Mouse (Mus musculus): Measurements from ENCODE around the gene Ndufa6. TPM values are rescaled to one million over a fixed set of nuclear protein-coding genes. Genes with fewer than 3 reads are reported as not detected.
"Not testable (repeated sequence)": the region's sequence is repeated elsewhere in the genome, so short reads cannot be mapped to it uniquely, and the experiment has no call there.

The Ndufa6 gene
- 277 and 297 TPM in 2 replicates for polyA plus RNA-seq (2015; fragmentation: Nextera tagmentation; extraction: Ambion mirVana)

DNA sequence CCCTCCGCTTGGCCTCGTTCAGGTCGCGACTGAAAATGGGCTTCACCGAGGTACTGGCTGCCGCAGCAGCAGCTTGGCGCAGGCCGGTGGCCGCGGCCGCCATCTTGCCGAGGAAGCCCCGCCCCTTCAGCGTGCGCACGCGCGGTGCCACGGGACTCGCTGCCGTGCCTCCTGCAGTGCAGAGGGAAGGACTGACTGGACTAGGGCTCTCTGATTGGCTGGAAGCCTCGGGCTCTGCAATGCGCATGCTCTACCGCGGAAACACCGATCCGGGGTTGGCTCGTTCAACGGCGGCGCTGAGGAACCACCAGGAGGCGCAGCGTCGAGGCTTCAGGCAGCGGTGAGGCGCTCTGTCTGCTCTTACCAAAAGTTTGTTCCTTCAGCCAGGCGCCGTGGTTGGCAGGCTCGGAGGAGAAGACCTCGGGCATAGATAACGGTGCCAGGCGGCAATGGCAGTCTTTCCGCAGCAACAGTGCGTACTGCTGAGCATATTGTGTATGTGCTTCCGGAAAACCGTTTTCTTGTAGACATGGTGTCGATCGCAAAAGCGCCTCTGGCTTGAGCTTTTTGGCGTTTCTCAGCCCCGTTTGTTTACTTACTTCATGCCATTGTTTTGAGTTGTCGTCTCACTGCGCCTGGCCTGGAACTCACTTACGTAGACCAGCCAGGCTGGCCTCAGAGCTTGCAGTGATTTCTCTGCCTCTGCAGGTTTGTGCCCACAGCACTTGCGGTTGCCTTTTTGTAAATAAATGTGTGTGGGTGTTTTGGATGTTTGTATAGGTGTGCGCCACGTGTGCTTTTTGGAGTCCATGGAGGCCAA lies at the start of gene Ndufa6:
Gene Ndufa6 (minus strand): TSS at position 197 of the 820 bp plus-strand sequence.
- H3K9ac ChIP-seq (replicated peaks; ENCODE audit: low read depth, low read length) = peak within 1 kb of the TSS; percentile 98
- ATAC-seq = peak; percentile 100
- H3K27me3 ChIP-seq (replicated peaks; ENCODE audit: control insufficient read depth, insufficient read depth, low read length) = no peaks in the 10 kb centered on the region
- 1% methylated on average over 57 of the region's 57 CpGs for WGBS
- H3K9me3 ChIP-seq (ENCODE audit: control insufficient read depth, low read length) = no peaks in the 10 kb centered on the region
- H3K4me2 ChIP-seq (ENCODE audit: low read length) = peak within 1 kb of the TSS; percentile 89
- peaks cover 16% of the 10 kb centered on the region for H3K4me1 ChIP-seq (replicated peaks; ENCODE audit: control insufficient read depth, insufficient read depth, low read length)
- H3K4me3 ChIP-seq (replicated peaks; ENCODE audit: low read length) = peak within 1 kb of the TSS; percentile 95
- H3K36me3 ChIP-seq (ENCODE audit: control insufficient read depth, insufficient read depth) = peaks cover 14% of the 10 kb centered on the region
- peak within 1 kb of the TSS; percentile 86 for H3K27ac ChIP-seq (ENCODE audit: low read length)

DNA sequence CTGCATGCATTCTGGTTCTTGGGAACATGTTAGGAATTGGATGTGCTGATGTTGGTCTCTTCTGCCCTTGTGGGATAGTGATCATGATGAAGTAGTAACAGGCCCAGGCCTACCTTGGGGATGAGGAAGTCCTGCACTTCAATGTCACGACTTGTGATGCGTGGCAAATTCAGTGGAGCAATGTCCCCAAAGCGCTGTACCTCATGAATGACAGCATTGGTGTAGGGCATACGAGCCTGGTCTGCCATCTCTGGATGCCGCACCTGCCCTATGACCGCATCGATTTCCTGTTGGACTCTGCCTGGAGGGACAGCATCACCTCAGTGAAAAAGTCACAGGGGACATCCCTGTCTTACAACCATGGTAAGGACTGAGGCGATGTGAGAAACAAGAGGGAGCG lies 49.5 kb upstream of the Ndufa6 start:
- no peak for ATAC-seq
- H3K4me3 ChIP-seq (replicated peaks; ENCODE audit: low read length) = no peak overlapping the region
- no peaks in the 10 kb centered on the region for H3K27me3 ChIP-seq (replicated peaks; ENCODE audit: control insufficient read depth, insufficient read depth, low read length)
- H3K27ac ChIP-seq (ENCODE audit: low read length) = no peak overlapping the region
- H3K36me3 ChIP-seq (ENCODE audit: control insufficient read depth, insufficient read depth) = no peaks in the 10 kb centered on the region
- no peak overlapping the region for H3K9ac ChIP-seq (replicated peaks; ENCODE audit: low read depth, low read length)
- no peaks in the 10 kb centered on the region for H3K9me3 ChIP-seq (ENCODE audit: control insufficient read depth, low read length)
- H3K4me2 ChIP-seq (ENCODE audit: low read length) = no peak overlapping the region
- 93% methylated on average over 9 of the region's 9 CpGs for WGBS
- H3K4me1 ChIP-seq (replicated peaks; ENCODE audit: control insufficient read depth, insufficient read depth, low read length) = no peaks in the 10 kb centered on the region

DNA sequence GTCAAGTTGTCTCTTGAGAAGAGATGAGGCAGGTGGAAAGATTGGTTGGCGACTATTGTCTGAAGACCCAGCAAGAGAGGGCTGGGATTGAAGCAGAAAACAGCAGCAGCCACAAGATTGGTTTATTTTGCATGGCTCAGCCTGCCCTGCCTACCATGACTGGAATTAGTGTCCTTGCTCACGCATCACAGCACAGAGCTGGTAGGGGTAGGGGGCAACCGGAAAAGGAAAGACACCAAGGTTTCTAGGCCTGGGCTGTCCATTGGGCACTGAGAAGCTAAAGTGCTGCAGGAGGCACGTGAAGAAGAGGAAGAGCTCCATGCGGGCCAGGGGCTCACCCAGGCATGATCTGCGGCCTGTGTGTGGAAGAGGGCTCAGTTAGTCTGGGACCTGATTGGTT lies 48.6 kb upstream of the Ndufa6 start:
- H3K36me3 ChIP-seq (ENCODE audit: control insufficient read depth, insufficient read depth) = no peaks in the 10 kb centered on the region
- H3K4me2 ChIP-seq (ENCODE audit: low read length) = no peak overlapping the region
- no peaks in the 10 kb centered on the region for H3K4me1 ChIP-seq (replicated peaks; ENCODE audit: control insufficient read depth, insufficient read depth, low read length)
- no peak overlapping the region for H3K9ac ChIP-seq (replicated peaks; ENCODE audit: low read depth, low read length)
- no peak overlapping the region for H3K4me3 ChIP-seq (replicated peaks; ENCODE audit: low read length)
- H3K27me3 ChIP-seq (replicated peaks; ENCODE audit: control insufficient read depth, insufficient read depth, low read length) = no peaks in the 10 kb centered on the region
- 84% methylated on average over 6 of the region's 6 CpGs for WGBS
- no peak overlapping the region for H3K27ac ChIP-seq (ENCODE audit: low read length)
- no peak for ATAC-seq
- H3K9me3 ChIP-seq (ENCODE audit: control insufficient read depth, low read length) = no peaks in the 10 kb centered on the region

GRCm38 (mm10) chr15:82402106-82402505 lies 48.0 kb upstream of the Ndufa6 start:
- no peaks in the 10 kb centered on the region for H3K4me1 ChIP-seq (replicated peaks; ENCODE audit: control insufficient read depth, insufficient read depth, low read length)
- no peak for ATAC-seq
- no peak overlapping the region for H3K4me2 ChIP-seq (ENCODE audit: low read length)
- H3K27me3 ChIP-seq (replicated peaks; ENCODE audit: control insufficient read depth, insufficient read depth, low read length) = no peaks in the 10 kb centered on the region
- H3K36me3 ChIP-seq (ENCODE audit: control insufficient read depth, insufficient read depth) = no peaks in the 10 kb centered on the region
- no peaks in the 10 kb centered on the region for H3K9me3 ChIP-seq (ENCODE audit: control insufficient read depth, low read length)
- no peak overlapping the region for H3K4me3 ChIP-seq (replicated peaks; ENCODE audit: low read length)
- no peak overlapping the region for H3K9ac ChIP-seq (replicated peaks; ENCODE audit: low read depth, low read length)
- H3K27ac ChIP-seq (ENCODE audit: low read length) = no peak overlapping the region

DNA sequence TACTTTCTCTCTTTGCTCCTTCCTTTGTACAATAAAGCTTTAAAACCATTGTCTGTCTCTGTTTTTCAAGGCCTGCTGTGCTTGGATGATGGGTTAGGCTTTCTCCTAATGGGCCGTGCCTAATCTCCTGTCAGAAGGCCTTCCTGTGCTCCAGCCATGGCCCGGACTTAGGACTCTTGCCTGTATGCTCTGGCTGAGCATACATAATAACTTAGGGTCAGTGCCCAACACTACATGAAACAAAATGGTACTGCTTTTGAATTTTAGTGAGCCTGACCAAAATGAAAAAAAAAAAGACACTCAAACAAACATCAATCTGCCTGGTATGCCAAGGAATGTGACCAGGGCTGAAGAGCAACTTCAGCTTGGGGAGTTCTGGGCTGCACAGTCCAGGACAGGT lies 47.4 kb upstream of the Ndufa6 start:
- H3K4me3 ChIP-seq (replicated peaks; ENCODE audit: low read length) = no peak overlapping the region
- no peaks in the 10 kb centered on the region for H3K27me3 ChIP-seq (replicated peaks; ENCODE audit: control insufficient read depth, insufficient read depth, low read length)
- H3K27ac ChIP-seq (ENCODE audit: low read length) = no peak overlapping the region
- no peaks in the 10 kb centered on the region for H3K4me1 ChIP-seq (replicated peaks; ENCODE audit: control insufficient read depth, insufficient read depth, low read length)
- H3K4me2 ChIP-seq (ENCODE audit: low read length) = no peak overlapping the region
- ATAC-seq = no peak
- WGBS = 51% methylated on average over 2 of the region's 2 CpGs
- H3K9me3 ChIP-seq (ENCODE audit: control insufficient read depth, low read length) = no peaks in the 10 kb centered on the region
- no peak overlapping the region for H3K9ac ChIP-seq (replicated peaks; ENCODE audit: low read depth, low read length)
- no peaks in the 10 kb centered on the region for H3K36me3 ChIP-seq (ENCODE audit: control insufficient read depth, insufficient read depth)

DNA sequence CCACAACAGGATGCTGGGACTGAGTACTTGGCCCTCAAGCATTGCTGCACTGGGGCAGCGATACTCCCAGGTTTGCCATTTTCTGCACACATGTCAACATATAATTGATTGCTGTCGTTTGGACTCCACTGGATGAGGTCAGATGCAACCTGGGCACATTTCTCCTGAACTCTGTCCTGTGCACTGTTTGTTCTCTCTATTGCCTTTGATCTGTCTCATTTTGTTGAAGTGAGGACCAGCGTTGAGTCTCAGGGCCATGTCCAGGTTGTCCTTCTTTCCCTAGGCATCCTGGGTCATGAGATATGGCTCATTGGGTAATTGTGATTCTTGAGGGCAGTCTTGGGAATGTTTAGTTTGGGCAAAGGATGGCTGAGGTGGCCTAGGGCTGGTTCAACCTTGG lies 41.8 kb upstream of the Ndufa6 start:
- not testable (repeated sequence) for H3K4me3 ChIP-seq (replicated peaks; ENCODE audit: low read length); H3K36me3 ChIP-seq (ENCODE audit: control insufficient read depth, insufficient read depth); ATAC-seq; H3K4me1 ChIP-seq (replicated peaks; ENCODE audit: control insufficient read depth, insufficient read depth, low read length); H3K4me2 ChIP-seq (ENCODE audit: low read length); H3K27ac ChIP-seq (ENCODE audit: low read length); H3K27me3 ChIP-seq (replicated peaks; ENCODE audit: control insufficient read depth, insufficient read depth, low read length); H3K9ac ChIP-seq (replicated peaks; ENCODE audit: low read depth, low read length); H3K9me3 ChIP-seq (ENCODE audit: control insufficient read depth, low read length)
- WGBS = 89% methylated on average over 3 of the region's 3 CpGs

DNA sequence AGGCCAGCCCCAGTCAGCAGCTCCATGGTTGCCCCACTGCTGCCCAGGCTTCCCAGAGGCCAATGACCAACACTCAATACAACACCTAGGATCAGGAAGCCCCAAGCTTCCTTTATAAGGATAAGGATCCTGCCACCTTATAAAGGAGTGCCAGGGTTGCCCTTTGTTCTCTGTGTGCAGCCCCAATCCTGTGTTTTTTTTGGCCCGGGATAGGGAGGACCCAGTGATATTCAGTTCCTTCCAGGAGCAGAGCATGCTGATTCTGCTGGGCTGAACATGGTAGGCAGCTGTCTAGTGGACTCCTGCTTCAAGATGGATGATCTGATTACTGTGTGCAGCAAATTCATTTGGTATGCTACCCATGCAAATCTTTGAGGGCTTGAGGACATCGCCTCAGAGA lies 39.8 kb upstream of the Ndufa6 start, which contains the start of gene Cyp2d11:
Gene Cyp2d11 (minus strand): TSS at position 101 of the 400 bp plus-strand sequence.
- H3K27ac ChIP-seq (ENCODE audit: low read length); H3K4me2 ChIP-seq (ENCODE audit: low read length); H3K4me3 ChIP-seq (replicated peaks; ENCODE audit: low read length); H3K36me3 ChIP-seq (ENCODE audit: control insufficient read depth, insufficient read depth); ATAC-seq; H3K27me3 ChIP-seq (replicated peaks; ENCODE audit: control insufficient read depth, insufficient read depth, low read length); H3K9ac ChIP-seq (replicated peaks; ENCODE audit: low read depth, low read length); H3K4me1 ChIP-seq (replicated peaks; ENCODE audit: control insufficient read depth, insufficient read depth, low read length); H3K9me3 ChIP-seq (ENCODE audit: control insufficient read depth, low read length): not testable (repeated sequence)
- WGBS = 84% methylated on average over 2 of the region's 2 CpGs

GRCm38 (mm10) chr15:82389916-82390315 lies 35.8 kb upstream of the Ndufa6 start:
- H3K9me3 ChIP-seq (ENCODE audit: control insufficient read depth, low read length) = not testable (repeated sequence)
- WGBS = 93% methylated on average over 10 of the region's 10 CpGs

GRCm38 (mm10) chr15:82385729-82386128 lies 31.6 kb upstream of the Ndufa6 start:
- no peaks in the 10 kb centered on the region for H3K9me3 ChIP-seq (ENCODE audit: control insufficient read depth, low read length)
- ATAC-seq = no peak
- H3K27me3 ChIP-seq (replicated peaks; ENCODE audit: control insufficient read depth, insufficient read depth, low read length) = no peaks in the 10 kb centered on the region
- no peak overlapping the region for H3K27ac ChIP-seq (ENCODE audit: low read length)
- no peak overlapping the region for H3K4me2 ChIP-seq (ENCODE audit: low read length)
- H3K9ac ChIP-seq (replicated peaks; ENCODE audit: low read depth, low read length) = no peak overlapping the region
- H3K4me1 ChIP-seq (replicated peaks; ENCODE audit: control insufficient read depth, insufficient read depth, low read length) = peaks cover 4% of the 10 kb centered on the region
- WGBS = 94% methylated on average over 2 of the region's 2 CpGs
- H3K4me3 ChIP-seq (replicated peaks; ENCODE audit: low read length) = no peak overlapping the region
- H3K36me3 ChIP-seq (ENCODE audit: control insufficient read depth, insufficient read depth) = no peaks in the 10 kb centered on the region

More at GRCm38 (mm10) chr15:82389916-82390315, 35.8 kb upstream of the Ndufa6 start:
- not testable (repeated sequence) for H3K27me3 ChIP-seq (replicated peaks; ENCODE audit: control insufficient read depth, insufficient read depth, low read length); H3K4me3 ChIP-seq (replicated peaks; ENCODE audit: low read length); H3K27ac ChIP-seq (ENCODE audit: low read length); H3K4me2 ChIP-seq (ENCODE audit: low read length); H3K4me1 ChIP-seq (replicated peaks; ENCODE audit: control insufficient read depth, insufficient read depth, low read length); ATAC-seq; H3K36me3 ChIP-seq (ENCODE audit: control insufficient read depth, insufficient read depth); H3K9ac ChIP-seq (replicated peaks; ENCODE audit: low read depth, low read length)
